Mouse (Mus musculus) CH12F3 (cell line): ENCODE measurements around the gene Cebpe.

Source experiments
- in situ Hi-C: fragments of 300-500 bp; cut with MboI; formaldehyde crosslinking; loops from 2 replicates; pipeline ENCODE4 v1.14.3; 2020; ENCODE audit warnings: low sequenced_read_pairs

Cebpe gene

GRCm38 (mm10) chr14:54712074-54712473, at the start of gene Cebpe:
TSS of gene Cebpe (minus strand) at chr14:54712174.
- in situ Hi-C loops: no loop called here

GRCm38 (mm10) chr14:54756382-54756781, 44.4 kb upstream of the Cebpe start:
- in situ Hi-C loops: no loop called here

DNA sequence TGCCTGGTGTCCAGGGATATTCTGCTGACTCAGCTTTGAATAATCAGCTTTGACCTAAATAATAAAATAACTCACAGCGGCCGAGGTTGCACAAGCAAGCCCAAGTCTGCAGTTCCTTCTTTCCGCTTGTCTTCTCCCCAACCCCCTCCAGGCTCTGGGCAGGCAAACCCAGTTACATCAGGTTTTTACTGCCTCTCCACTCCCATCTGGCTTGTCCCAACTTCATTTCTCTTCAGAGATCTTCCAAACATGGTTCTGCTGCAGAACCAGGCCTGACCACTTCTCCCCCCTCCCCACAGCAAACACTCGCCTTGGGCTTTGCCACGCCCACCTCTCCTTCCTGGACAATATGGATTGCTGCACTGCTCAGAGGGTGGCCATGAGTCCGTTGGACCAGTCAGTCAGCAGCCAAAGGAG, 42.6 kb upstream of the Cebpe start:
- in situ Hi-C loops: no loop called here

GRCm38 (mm10) chr14:54753986-54754601, 42.1 kb upstream of the Cebpe start:
- in situ Hi-C loops: no loop called here

GRCm38 (mm10) chr14:54752938-54753337, 41.0 kb upstream of the Cebpe start:
- in situ Hi-C loops: no loop called here

- in situ Hi-C loops: no loop called here
Measured at GRCm38 (mm10) chr14:54751768-54752167, 39.8 kb upstream of the Cebpe start.

DNA sequence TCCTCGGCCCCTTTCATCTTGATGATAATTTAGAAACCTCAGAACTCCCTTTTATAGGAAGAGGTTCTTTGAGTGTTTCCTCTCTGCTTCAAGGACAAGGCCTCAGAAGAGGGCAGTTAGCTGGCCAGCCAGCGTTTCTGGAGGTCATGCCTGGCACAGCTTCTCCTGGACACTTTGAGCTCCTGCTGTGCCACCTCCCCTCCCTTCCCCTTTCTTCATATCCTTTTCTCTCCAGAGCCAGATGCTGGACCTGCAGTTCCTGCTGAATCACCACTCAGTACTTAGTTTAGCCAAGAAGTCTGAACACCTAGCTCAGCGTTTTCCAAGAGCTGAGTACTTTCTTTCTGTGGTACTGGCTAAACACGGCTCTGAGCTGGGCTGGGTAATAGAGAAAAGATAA, 37.3 kb upstream of the Cebpe start:
- in situ Hi-C loops: no loop called here

- in situ Hi-C loops: no loop called here
Measured at GRCm38 (mm10) chr14:54747942-54748917, 36.3 kb upstream of the Cebpe start.

- in situ Hi-C loops: no loop called here
Measured at GRCm38 (mm10) chr14:54746038-54746437, 34.1 kb upstream of the Cebpe start.

DNA sequence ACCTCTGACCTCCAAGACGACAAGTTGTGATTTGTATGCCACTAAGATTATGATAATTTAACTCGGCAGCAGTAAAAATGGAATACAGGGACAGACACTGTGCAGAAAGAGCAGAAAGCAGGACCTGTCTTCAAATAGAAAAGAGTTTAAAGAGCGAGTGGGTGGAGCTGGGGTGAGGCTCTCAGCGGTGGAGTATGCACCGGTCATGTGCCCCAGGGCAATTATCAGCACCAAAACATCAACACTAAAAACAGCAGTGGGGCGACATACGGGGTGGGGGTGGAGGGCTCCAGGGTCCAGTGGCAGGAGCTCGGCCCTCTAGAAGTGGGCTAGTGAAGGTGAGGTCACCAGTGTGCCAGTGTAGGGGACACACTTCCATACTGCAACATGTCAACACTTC, 32.5 kb upstream of the Cebpe start:
- in situ Hi-C loops: no loop called here

DNA sequence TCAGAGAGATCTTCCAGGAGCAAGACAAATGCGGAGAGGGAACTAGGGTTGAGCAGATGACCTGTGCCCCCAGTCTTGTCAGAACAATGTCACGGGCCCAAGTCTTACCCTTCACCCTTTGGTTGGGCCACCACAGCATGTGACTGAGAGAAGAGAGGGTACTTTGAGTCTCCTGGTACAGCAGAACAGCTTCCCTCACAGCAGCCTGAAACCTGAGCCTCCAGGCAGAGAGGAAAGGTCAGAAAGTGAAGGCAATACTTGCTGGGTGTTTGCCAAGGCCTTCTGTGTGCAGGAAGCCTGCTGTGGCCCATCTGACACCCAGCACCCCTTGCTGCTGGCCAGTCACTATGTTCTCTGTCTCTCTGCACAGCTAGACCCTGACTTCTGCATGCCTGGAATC, 30.4 kb upstream of the Cebpe start:
- in situ Hi-C loops: no loop called here

GRCm38 (mm10) chr14:54741721-54742120, 29.7 kb upstream of the Cebpe start:
- in situ Hi-C loops: no loop called here

GRCm38 (mm10) chr14:54737634-54738033, 25.7 kb upstream of the Cebpe start:
- in situ Hi-C loops: no loop called here

GRCm38 (mm10) chr14:54736555-54737552, 24.9 kb upstream of the Cebpe start:
- in situ Hi-C loops: no loop called here

DNA sequence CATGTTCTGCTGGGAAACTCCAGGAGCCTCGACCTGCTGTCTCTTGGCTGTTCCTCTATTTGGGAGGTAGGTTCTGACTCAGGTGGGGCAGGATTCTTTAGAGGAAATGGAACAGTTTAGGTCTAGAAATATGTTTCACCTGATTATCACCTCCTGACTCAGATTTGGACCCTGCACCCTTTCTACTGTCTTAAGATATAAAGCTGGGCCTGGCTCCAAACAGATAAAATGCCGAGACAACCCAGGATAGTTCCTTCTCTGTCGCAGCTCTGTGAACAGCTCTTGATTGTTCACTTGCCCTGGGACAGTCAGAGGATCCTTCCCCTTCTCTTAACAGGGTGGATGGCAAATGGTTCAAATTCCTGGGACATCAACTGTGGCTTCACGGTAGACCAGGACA, 23.2 kb upstream of the Cebpe start:
- in situ Hi-C loops: no loop called here

- in situ Hi-C loops: no loop called here
Measured at GRCm38 (mm10) chr14:54734004-54734403, 22.0 kb upstream of the Cebpe start.

DNA sequence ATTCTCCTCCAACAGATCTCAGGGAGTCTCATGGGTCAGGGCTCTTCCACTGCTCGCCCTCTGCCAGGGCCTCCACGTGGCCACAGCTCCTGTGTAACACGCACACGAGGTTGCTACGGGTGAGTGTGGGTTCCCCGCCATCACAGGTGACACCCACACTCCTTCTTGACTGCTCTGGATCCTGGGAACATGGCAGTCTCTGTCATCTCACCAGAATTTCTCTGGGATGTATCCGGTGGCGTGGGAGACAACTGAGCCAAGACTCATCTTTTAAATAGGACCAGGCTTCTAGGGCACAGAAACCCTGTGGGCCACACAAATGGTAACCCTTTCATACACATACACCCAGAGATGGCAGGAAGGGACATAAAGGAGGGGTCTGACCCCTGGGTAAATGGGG, 20.2 kb upstream of the Cebpe start:
- in situ Hi-C loops: no loop called here

- in situ Hi-C loops: no loop called here
Measured at GRCm38 (mm10) chr14:54730305-54730704, 18.3 kb upstream of the Cebpe start.

- in situ Hi-C loops: no loop called here
Measured at GRCm38 (mm10) chr14:54728823-54729653, 17.1 kb upstream of the Cebpe start.

DNA sequence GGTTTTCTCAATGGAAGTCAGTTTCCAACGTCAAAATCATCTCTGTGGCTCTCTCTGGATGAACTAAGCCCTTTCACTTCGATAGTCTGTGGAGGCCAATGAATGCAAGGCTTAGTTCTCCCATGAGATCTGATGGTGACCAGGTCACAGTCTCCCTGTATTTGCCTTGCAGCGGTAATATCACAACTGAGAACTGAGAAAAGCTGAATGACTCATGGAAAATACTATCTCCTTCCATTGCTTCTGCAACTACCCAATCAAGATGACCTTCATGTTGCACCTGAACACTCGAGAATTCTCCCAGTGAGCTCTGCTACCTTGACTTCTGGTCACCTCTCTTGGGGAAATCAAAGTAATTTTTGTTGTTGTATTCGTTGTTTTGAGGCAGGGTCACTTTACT, 15.6 kb upstream of the Cebpe start:
- in situ Hi-C loops: no loop called here
